Mouse (Mus musculus) forebrain, postnatal 0 days (tissue): ENCODE measurements around the gene Tmed10. TPM values are rescaled to one million over a fixed set of nuclear protein-coding genes. Genes with fewer than 3 reads are reported as not detected.
A peak's percentile ranks its signal among the peaks of the same experiment; 100 is the strongest.

ENCODE experiments used
- ATAC-seq: fragments of 200-750 bp; cut with Nextera tagmentation; 2 replicates; pipeline ENCODE4 v1.8.0; 2017; ENCODE audit warnings: mild to moderate bottlenecking, moderate library complexity
- DNase-seq: peaks from one replicate; pipeline ENCODE4 v3.0.0-alpha.2; 2015
- H3K27ac ChIP-seq: fragments of 300-500 bp; sonication (generic); 2 replicates; pipeline ENCODE4 v1.5.1; 2014; ENCODE audit warnings: low read depth, mild to moderate bottlenecking, antibody characterized with exemption, low read length, moderate library complexity, mixed read lengths
- H3K27me3 ChIP-seq: fragments of 300-500 bp; sonication (generic); 2 replicates; pipeline ENCODE4 v1.6.1; 2014; ENCODE audit warnings: mild to moderate bottlenecking, low read length, mixed read lengths; ENCODE audit not compliant: insufficient read depth
- H3K36me3 ChIP-seq: fragments of 300-500 bp; sonication (generic); 2 replicates; pipeline ENCODE4 v1.6.1; 2014; ENCODE audit warnings: mild to moderate bottlenecking, moderate library complexity; ENCODE audit not compliant: insufficient read depth
- H3K4me1 ChIP-seq: fragments of 300-500 bp; sonication (generic); 2 replicates; pipeline ENCODE4 v1.6.1; 2014; ENCODE audit warnings: antibody characterized with exemption; ENCODE audit not compliant: insufficient read depth
- H3K4me2 ChIP-seq: fragments of 300-500 bp; sonication (generic); 2 replicates; pipeline ENCODE4 v1.6.1; 2014; ENCODE audit warnings: low read depth, mild to moderate bottlenecking, moderate library complexity
- H3K4me3 ChIP-seq: fragments of 300-500 bp; sonication (generic); 2 replicates; pipeline ENCODE4 v1.5.1; 2014; ENCODE audit warnings: low read depth, low read length, mixed read lengths
- H3K9ac ChIP-seq: fragments of 300-500 bp; sonication (generic); 2 replicates; pipeline ENCODE4 v1.6.1; 2014; ENCODE audit warnings: mild to moderate bottlenecking
- H3K9me3 ChIP-seq: fragments of 300-500 bp; sonication (generic); 2 replicates; pipeline ENCODE4 v1.6.1; 2016; ENCODE audit warnings: low read length
- CTCF ChIP-seq: sonication (generic); IDR thresholded peaks from 2 replicates; pipeline ENCODE4 v1.5.1; 2016; ENCODE audit warnings: antibody characterized with exemption, control low read depth, low read depth
- WGBS: fragments of 180-500 bp; shearing (Covaris S2); extraction: QIAGEN DNeasy Blood & Tissue Kit; methylation state at CpG from one replicate; pipeline ENCODE4 v1.1.7; 2014; 5-methylcytosine and 5-hydroxymethylcytosine counted together
- polyA plus RNA-seq: library from polyadenylated mRNA; unstranded; fragments of >200 nt; fragmentation: Nextera tagmentation; extraction: Ambion mirVana; gene quantifications from 2 replicates; pipeline ENCODE4 v1.2.1, GENCODE M21; 2015
- total RNA-seq: library from RNA; depleted of rRNA; stranded (reverse); fragments of >200 nt; gene quantifications from 2 replicates; pipeline ENCODE4 v1.2.3, GENCODE M21; 2014; rRNA removed

Tmed10 gene
- total RNA-seq (45.0 and 59.2 TPM in 2 replicates), polyA plus RNA-seq (147 and 167 TPM in 2 replicates)

- peak; percentile 95 for DNase-seq
- under 1% methylated on average over 37 of the region's 37 CpGs for WGBS
- peak; percentile 98 for ATAC-seq
- peak; percentile 5; the same call in 1 of the 2 replicates for TF ChIP-seq CTCF
- H3K27ac ChIP-seq: peak within 1 kb of the TSS; percentile 82
- no peaks in the 10 kb centered on the region for H3K27me3 ChIP-seq
- H3K4me2 ChIP-seq: peak within 1 kb of the TSS; percentile 45
- H3K36me3 ChIP-seq: no peaks in the 10 kb centered on the region
- H3K4me1 ChIP-seq: 0 out of 2 replicates have a peak, but pooled peaks cover 8% of the 10 kb centered on the region
- H3K9me3 ChIP-seq: no peaks in the 10 kb centered on the region
- H3K4me3 ChIP-seq: peak within 1 kb of the TSS; percentile 73
- H3K9ac ChIP-seq: peak within 1 kb of the TSS; percentile 80
These were observed at the start of gene Tmed10 for GRCm38 (mm10) chr12:85374561-85375272. Tmed10 (minus strand) TSS chr12:85374847.

DNA sequence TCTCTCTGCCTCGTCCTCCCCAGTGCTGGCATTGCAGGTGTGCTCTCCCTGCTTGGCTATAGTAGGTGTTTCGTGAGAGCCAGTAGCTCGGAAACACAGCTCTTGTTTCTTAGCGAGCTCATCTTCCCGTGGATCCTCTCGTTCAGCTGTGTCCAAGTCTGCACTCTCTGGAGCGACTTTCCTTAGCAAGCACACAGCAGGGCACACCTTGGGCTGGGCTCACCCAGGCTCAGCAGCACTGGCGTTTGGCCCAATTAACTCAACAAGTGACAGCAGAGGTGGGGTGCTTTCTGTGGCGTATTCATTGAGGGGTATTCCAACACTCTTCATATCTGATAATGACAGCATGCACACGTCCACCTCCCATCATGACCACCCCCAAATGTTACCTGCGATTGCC is 48.6 kb upstream of the Tmed10 start:
- Histone ChIP-seq H3K9ac (no peak overlapping the region), H3K36me3 (no peaks in the 10 kb centered on the region), H3K27me3 (no peaks in the 10 kb centered on the region), H3K27ac (no peak overlapping the region), H3K4me2 (no peak overlapping the region), H3K9me3 (no peaks in the 10 kb centered on the region), H3K4me1 (no peaks in the 10 kb centered on the region), H3K4me3 (no peak overlapping the region)
- DNase-seq: no peak
- 79% methylated on average over 11 of the region's 11 CpGs for WGBS
- ATAC-seq: no peak
- TF ChIP-seq CTCF: no peak

- Histone ChIP-seq H3K27ac (no peak overlapping the region), H3K4me3 (no peak overlapping the region), H3K9me3 (no peaks in the 10 kb centered on the region), H3K9ac (no peak overlapping the region), H3K36me3 (no peaks in the 10 kb centered on the region), H3K4me1 (no peaks in the 10 kb centered on the region), H3K27me3 (no peaks in the 10 kb centered on the region), H3K4me2 (no peak overlapping the region)
- ATAC-seq (no peak), DNase-seq (no peak)
- 91% methylated on average over 8 of the region's 8 CpGs for WGBS
- TF ChIP-seq CTCF: no peak
These were observed 47.9 kb upstream of the Tmed10 start for GRCm38 (mm10) chr12:85422536-85422935.

DNA sequence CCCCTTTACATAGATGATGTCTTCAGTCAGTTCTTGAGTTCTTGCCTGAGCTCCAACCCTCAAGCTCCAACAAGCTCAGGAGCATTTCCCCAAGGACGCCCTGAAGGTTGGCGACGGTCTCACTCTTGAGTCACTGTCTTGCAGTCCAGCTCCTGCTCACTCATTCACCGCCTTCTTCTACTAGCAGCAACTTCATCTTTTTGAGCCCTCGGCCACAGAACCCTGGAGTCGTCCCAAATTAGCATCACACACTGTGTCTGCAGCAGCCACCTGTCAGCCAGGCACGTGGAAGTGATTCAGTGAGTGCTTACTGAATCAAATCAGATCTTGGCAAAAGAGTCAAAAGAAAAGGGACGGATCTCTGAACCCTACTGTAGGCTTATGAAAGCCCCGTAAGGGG is 46.3 kb upstream of the Tmed10 start:
- H3K4me3 ChIP-seq: no peak overlapping the region
- no peak overlapping the region for H3K27ac ChIP-seq
- H3K4me1 ChIP-seq: no peaks in the 10 kb centered on the region
- H3K9ac ChIP-seq: no peak overlapping the region
- H3K9me3 ChIP-seq: no peaks in the 10 kb centered on the region
- TF ChIP-seq CTCF: no peak
- no peaks in the 10 kb centered on the region for H3K36me3 ChIP-seq
- 67% methylated on average over 9 of the region's 9 CpGs for WGBS
- no peaks in the 10 kb centered on the region for H3K27me3 ChIP-seq
- no peak overlapping the region for H3K4me2 ChIP-seq
- DNase-seq (no peak), ATAC-seq (no peak)

GRCm38 (mm10) chr12:85417845-85418244 is 43.2 kb upstream of the Tmed10 start:
- Histone ChIP-seq H3K4me2 (no peak overlapping the region), H3K27ac (no peak overlapping the region), H3K36me3 (no peaks in the 10 kb centered on the region), H3K9me3 (no peaks in the 10 kb centered on the region), H3K27me3 (no peaks in the 10 kb centered on the region), H3K4me3 (no peak overlapping the region), H3K9ac (no peak overlapping the region), H3K4me1 (no peaks in the 10 kb centered on the region)
- ATAC-seq (no peak), DNase-seq (no peak)
- WGBS: 89% methylated on average over 9 of the region's 9 CpGs
- TF ChIP-seq CTCF: no peak

DNA sequence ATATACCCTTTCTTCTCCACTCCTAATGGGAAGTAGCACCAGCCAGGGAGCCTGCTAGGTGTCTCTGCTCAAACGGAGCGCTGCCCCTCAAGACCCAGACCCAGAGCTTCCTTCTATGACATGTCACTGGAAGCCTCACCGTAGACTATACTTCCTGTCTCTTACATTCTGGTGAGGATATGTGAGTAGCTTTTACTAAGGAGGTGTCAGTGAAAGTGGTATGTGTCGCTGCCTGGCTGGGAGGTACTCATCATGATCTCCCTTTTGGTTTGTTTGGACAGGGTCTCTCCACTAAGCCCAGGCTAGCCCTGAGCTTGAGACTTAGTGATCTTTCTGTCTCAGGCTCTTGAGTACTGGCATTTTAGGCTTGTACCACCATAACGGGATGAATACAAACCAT is 41.7 kb upstream of the Tmed10 start:
- H3K4me1 ChIP-seq: no peaks in the 10 kb centered on the region
- DNase-seq: no peak
- H3K27ac ChIP-seq: no peak overlapping the region
- H3K36me3 ChIP-seq: no peaks in the 10 kb centered on the region
- 86% methylated on average over 5 of the region's 5 CpGs for WGBS
- H3K27me3 ChIP-seq: no peaks in the 10 kb centered on the region
- H3K9me3 ChIP-seq: no peaks in the 10 kb centered on the region
- ATAC-seq: no peak
- no peak for TF ChIP-seq CTCF
- no peak overlapping the region for H3K4me3 ChIP-seq
- H3K4me2 ChIP-seq: no peak overlapping the region
- no peak overlapping the region for H3K9ac ChIP-seq

GRCm38 (mm10) chr12:85415876-85416275 is 41.2 kb upstream of the Tmed10 start:
- no peak for TF ChIP-seq CTCF
- ATAC-seq (no peak), DNase-seq (no peak)
- no peaks in the 10 kb centered on the region for H3K36me3 ChIP-seq
- H3K4me3 ChIP-seq: no peak overlapping the region
- H3K9me3 ChIP-seq: no peaks in the 10 kb centered on the region
- H3K9ac ChIP-seq: no peak overlapping the region
- WGBS: 78% methylated on average over 3 of the region's 3 CpGs
- no peaks in the 10 kb centered on the region for H3K27me3 ChIP-seq
- no peak overlapping the region for H3K27ac ChIP-seq
- H3K4me1 ChIP-seq: no peaks in the 10 kb centered on the region
- no peak overlapping the region for H3K4me2 ChIP-seq
